ENCODE assay signal across 18 mouse cellular contexts in genomic region chr10:63224341-63224740, GRCm38 (mm10). TPM values are rescaled to one million over a fixed set of nuclear protein-coding genes. Genes with fewer than 3 reads are reported as not detected.
DNase-seq lines count a peak whose midpoint lies in the region; ATAC-seq and TF ChIP-seq lines count a peak whose summit lies in the region.
"Had no signal": no experiment of that assay in that cellular context is flagged by ENCODE, and none has a peak within 500 bp of the region (broad histone marks: within the 10 kb centered on the region; RNA-seq: fewer than 3 reads in every experiment).

No protein-coding gene starts in this region.

- no peak for TF ChIP-seq CTCF in C2C12 (IDR thresholded peaks at IDR 0.05; ENCODE audit: control insufficient read depth, insufficient read depth, insufficient read length)

- no peak for ATAC-seq in cerebellum, adult (ENCODE audit: insufficient number of reproducible peaks, low FRiP score, low TSS enrichment)
- no peak for ATAC-seq in granulocyte monocyte progenitor cell, adult 5-6 weeks (replicated peaks; ENCODE audit: poor library complexity, severe bottlenecking)
- ATAC-seq: midbrain, embryonic 15.5 days had no signal

- no peak overlapping the region for H3ac ChIP-seq in C2C12 (ENCODE audit: control insufficient read depth, insufficient read length, low read depth)

- H3K79me3 ChIP-seq in C2C12 (ENCODE audit: low read depth): no peaks in the 10 kb centered on the region

- no peak overlapping the region for H3K4me3 ChIP-seq in C2C12 (ENCODE audit: insufficient read depth, poor library complexity, severe bottlenecking)
- H3K4me3 ChIP-seq: erythroblast, embryonic 14.5 days; limb, embryonic 15.5 days; midbrain, embryonic 15.5 days had no signal

- no peaks in the 10 kb centered on the region for H3K36me3 ChIP-seq in C2C12 (ENCODE audit: control insufficient read depth, insufficient read depth)
- H3K36me3 ChIP-seq: limb, embryonic 15.5 days; midbrain, embryonic 15.5 days had no signal

- DNase-seq in 3134 (ENCODE audit: extremely low read depth, insufficient read length, low spot score): peak; percentile 62
- peak; percentile 76 for DNase-seq in adrenal gland, postnatal 14 days
- DNase-seq in gastrocnemius, postnatal 10 days: peak; percentile 53
- no peak for DNase-seq in kidney, adult 8-10 months
- DNase-seq: cerebellum, adult 2 months; kidney, adult 9 months; kidney, postnatal 4 days; lung, postnatal 10 days had no signal

- H3K27me3 ChIP-seq in C2C12 (ENCODE audit: control insufficient read depth, insufficient read depth, insufficient read length): no peaks in the 10 kb centered on the region
- H3K27me3 ChIP-seq: limb, embryonic 15.5 days; midbrain, embryonic 15.5 days had no signal

- no peaks in the 10 kb centered on the region for H3K79me2 ChIP-seq in C2C12 (ENCODE audit: control insufficient read depth, insufficient read depth)

TF ChIP-seq in C2C12, 6 proteins besides CTCF, POLR2A, EP300 and RAD21:
- peak; percentile 56 for TF ChIP-seq FOSL1 (IDR thresholded peaks at IDR 0.05; ENCODE audit: insufficient read depth, low read length, poor library complexity, severe bottlenecking)
- no peak for TF ChIP-seq USF1 (IDR thresholded peaks at IDR 0.05; ENCODE audit: low read depth)
- peak; percentile 18 for TF ChIP-seq MYOD1 (IDR thresholded peaks at IDR 0.05; ENCODE audit: control insufficient read depth, insufficient read length, low read depth)
- no peak for TF ChIP-seq CEBPB (IDR thresholded peaks at IDR 0.05; ENCODE audit: low read depth)
- peak; percentile 27 for TF ChIP-seq MAX (IDR thresholded peaks at IDR 0.05)
- no peak for TF ChIP-seq MYOG (IDR thresholded peaks at IDR 0.05; ENCODE audit: control insufficient read depth, extremely low read depth, insufficient read length)

RNA-seq across cellular contexts. Expression of gene Herc4, which starts 19.3 kb away (rescaled TPM):
- 10.7 TPM for polyA plus RNA-seq in C2C12 (2012; fragmentation: generic; extraction: Trizol)
- total RNA-seq in adrenal gland, postnatal 14 days (2021): 114 and 129 TPM in 2 replicates
- 10 to 100 TPM; 22.6 to 32.1 TPM for total RNA-seq in gastrocnemius, postnatal 10 days (2021)
- 75.9 and 82.5 TPM in 2 replicates for total RNA-seq in granulocyte monocyte progenitor cell, adult 5-6 weeks (2014; fragmentation: Nextera tagmentation)
- total RNA-seq in granulocyte monocyte progenitor cell, adult 5-6 weeks (2017): 61.3 and 65.0 TPM in 2 replicates

RNA-seq across cellular contexts. Expression of gene Mypn, which starts 20.6 kb away (rescaled TPM):
- polyA plus RNA-seq in C2C12 (2012; fragmentation: generic; extraction: Trizol): 0.01 TPM
- total RNA-seq in adrenal gland, postnatal 14 days (2021): 0.56 and 0.59 TPM in 2 replicates
- 100 to 1,000 TPM; 230 to 232 TPM for total RNA-seq in gastrocnemius, postnatal 10 days (2021)
- not detected in 2 replicates for total RNA-seq in granulocyte monocyte progenitor cell, adult 5-6 weeks (2014; fragmentation: Nextera tagmentation)
- total RNA-seq in granulocyte monocyte progenitor cell, adult 5-6 weeks (2017): not detected in 2 replicates
- total RNA-seq: hematopoietic stem cell, adult 5-6 weeks; megakaryocyte, adult 5-6 weeks; MEL had no signal
- polyA plus RNA-seq: erythroblast, embryonic 14.5 days; spleen, adult 2 months had no signal

Comparison
In these comparisons a context has a peak if more than half of its experiments do, and no peak if none do; other contexts are left out.
1. DNase-seq: peak in 3134 (single experiment), adrenal gland, postnatal 14 days (single experiment) and gastrocnemius, postnatal 10 days (single experiment); none in kidney, adult 8-10 months (0 of 2).
2. RNA of gene Mypn, which starts 20.6 kb away (total RNA-seq): 230 to 232 TPM in gastrocnemius, postnatal 10 days; 0.56 to 0.59 TPM in adrenal gland, postnatal 14 days and not detected in granulocyte monocyte progenitor cell, adult 5-6 weeks; every median in the first group is over 100 times any median in the second.